Mouse (Mus musculus): ENCODE results near the gene Pip5k1a.

DNA sequence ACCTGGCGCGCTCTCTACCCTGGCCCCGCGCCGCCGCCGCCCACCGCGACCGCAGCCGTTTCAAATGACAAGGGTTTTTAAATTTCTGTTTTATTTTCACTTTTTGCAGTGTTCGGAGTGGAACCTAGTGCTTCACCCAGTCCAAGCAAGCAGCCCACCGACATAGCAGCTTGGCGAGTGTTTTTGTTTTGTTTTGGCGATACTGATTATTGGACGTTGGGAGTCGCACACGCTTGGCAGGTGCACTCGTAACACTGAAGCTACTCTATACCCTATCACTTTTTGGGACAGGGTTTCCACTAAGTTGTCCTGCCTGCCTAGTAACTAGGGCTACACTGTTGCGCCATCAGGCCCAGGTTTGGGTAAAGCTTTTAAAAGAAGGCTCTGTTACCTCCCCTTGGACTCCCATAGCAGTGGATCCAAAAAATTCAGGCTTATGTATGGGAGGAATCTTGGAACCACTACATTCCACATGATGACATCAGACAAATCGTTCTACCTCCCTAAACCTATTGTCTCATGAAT, 90.1 kb downstream of the Pip5k1a start:
- TF ChIP-seq POLR2A (IDR thresholded peaks at IDR 0.05; ENCODE audit: insufficient read depth, low read depth, low read length) (no peak), CTCF (IDR thresholded peaks at IDR 0.05) (no peak)

Data from heart, adult 2 months (tissue).